Mouse (Mus musculus): ENCODE results near the gene Sncb.

The Sncb gene

DNA sequence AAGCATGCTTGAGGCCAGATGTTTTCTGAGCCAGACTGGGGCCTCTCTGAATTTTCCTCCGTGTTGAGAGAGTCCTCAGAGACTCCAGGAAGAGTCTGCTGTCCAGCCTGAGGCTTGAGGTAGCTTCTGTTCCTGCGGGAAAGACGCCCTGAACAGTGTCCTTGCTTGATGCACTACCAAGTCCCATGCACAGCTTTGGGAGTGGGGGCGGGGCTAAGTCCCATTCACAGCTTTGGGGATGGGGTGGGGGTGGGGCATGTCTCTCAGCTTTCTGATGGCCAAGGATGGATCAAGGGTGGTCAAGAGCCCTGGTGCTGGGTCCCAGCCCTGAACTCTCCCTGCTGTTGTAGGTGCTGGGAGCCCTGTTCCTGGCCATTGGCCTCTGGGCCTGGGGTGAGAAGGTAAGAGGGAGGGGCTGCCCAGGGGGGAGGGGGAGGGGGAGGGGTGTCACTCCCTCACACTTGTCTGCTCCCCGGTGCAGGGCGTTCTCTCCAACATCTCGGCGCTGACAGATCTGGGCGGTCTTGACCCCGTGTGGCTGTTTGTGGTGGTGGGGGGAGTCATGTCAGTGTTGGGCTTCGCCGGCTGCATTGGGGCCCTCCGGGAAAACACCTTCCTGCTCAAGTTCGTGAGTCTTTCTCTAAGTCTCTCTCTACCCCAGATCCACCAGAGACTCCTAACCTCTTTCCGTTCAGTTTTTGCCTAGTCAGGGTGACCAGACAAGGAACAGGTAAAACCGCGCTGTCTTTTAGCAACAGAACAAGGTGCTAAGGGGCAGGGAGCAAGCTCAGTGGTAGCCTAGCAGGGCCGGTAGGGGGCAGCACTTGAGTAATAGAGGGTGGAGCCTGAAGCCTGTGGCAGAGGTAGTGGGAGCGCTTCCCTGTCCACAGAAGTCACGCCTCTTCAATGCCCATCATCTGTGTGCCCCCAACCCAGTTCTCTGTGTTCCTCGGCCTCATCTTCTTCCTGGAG is 26.1 kb upstream of the Sncb start:
- TF ChIP-seq GATA4 (IDR thresholded peaks at IDR 0.05; ENCODE audit: insufficient replicate concordance, low read length): no peak

- TF ChIP-seq GATA4 (IDR thresholded peaks at IDR 0.05; ENCODE audit: insufficient replicate concordance, low read length): no peak
These were observed 23.4 kb upstream of the Sncb start for GRCm38 (mm10) chr13:54789561-54790397.

DNA sequence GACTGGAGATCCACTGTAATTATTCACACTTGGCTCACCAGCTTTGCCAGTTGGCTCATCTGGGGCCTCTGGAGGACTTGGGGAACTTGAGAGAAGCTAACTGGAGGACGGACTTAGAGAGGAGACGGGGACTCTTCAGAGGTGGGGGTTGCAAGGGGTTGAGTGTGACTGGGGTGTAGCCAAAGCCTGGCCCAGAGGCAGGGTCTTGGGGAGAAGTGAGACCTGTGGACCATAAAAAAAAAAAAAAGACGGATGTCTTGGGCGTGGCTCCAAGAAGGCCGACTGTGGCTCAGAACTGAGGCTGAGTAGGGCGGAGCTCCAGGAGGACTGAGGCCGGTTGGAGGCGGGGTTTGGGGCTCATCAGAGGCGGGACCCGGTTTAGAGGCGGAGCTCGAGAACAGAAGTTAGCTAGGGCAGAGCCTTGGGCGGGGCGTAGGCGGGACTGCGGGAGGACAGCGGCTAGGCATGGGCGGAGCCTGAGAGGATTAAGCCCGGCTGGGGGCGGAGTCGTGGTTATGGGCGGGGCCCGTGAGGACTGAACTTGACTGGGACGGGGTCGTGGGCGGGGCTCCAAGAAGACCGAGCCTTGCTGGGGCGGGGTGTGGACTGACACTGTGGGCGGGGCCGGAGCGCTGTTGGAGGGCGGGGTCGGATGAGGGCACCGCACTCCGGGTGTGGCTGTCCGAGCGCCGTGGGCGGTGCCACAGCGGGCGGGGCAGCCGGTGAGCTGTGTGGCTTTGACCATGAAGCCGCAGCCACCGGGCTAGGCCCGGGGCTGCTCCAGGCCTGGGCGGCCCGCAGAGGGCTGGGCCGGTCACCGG is 22.6 kb upstream of the Sncb start, which contains the start of gene Tspan17:
Tspan17 (plus strand) TSS at position 638 of the 821 bp plus-strand sequence.
- no peak for TF ChIP-seq GATA4 (IDR thresholded peaks at IDR 0.05; ENCODE audit: insufficient replicate concordance, low read length)

DNA sequence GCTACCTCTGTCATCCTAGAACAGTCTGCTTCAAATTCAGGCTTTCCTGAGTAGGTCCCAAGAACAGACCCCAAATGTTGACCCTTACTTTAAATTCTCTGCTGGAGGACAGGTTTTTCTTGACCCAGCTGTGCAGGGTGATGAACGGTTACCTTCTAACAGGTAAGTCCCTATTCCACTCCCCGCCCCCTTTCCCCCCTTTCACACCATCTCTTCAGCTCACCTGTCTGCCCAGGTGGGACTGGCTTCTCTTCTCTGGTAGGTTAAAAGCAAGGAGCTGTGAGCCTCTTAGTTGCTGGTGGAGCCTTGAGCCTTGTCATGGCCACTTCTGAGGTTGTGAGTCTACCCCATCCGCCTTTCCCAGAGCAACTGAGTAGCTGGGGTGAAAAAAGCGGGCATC is 17.3 kb upstream of the Sncb start, which contains the start of gene Eif4e1b:
Eif4e1b (plus strand) TSS at position 301 of the 400 bp plus-strand sequence.
- TF ChIP-seq GATA4 (IDR thresholded peaks at IDR 0.05; ENCODE audit: insufficient replicate concordance, low read length): no peak

GRCm38 (mm10) chr13:54783235-54783634 is 16.8 kb upstream of the Sncb start:
- no peak for TF ChIP-seq GATA4 (IDR thresholded peaks at IDR 0.05; ENCODE audit: insufficient replicate concordance, low read length)

GRCm38 (mm10) chr13:54781086-54781485 is 14.7 kb upstream of the Sncb start:
- TF ChIP-seq GATA4 (IDR thresholded peaks at IDR 0.05; ENCODE audit: insufficient replicate concordance, low read length): no peak

- TF ChIP-seq GATA4 (IDR thresholded peaks at IDR 0.05; ENCODE audit: insufficient replicate concordance, low read length): no peak
These were observed 14.2 kb upstream of the Sncb start for GRCm38 (mm10) chr13:54780592-54780991.

GRCm38 (mm10) chr13:54767012-54767411 is 617 bp upstream of the Sncb start:
- TF ChIP-seq GATA4 (IDR thresholded peaks at IDR 0.05; ENCODE audit: insufficient replicate concordance, low read length): no peak

GRCm38 (mm10) chr13:54765281-54766191 is 859 bp downstream of the Sncb start:
- no peak for TF ChIP-seq GATA4 (IDR thresholded peaks at IDR 0.05; ENCODE audit: insufficient replicate concordance, low read length)

GRCm38 (mm10) chr13:54760906-54761305 is 5.5 kb downstream of the Sncb start:
- no peak for TF ChIP-seq GATA4 (IDR thresholded peaks at IDR 0.05; ENCODE audit: insufficient replicate concordance, low read length)

DNA sequence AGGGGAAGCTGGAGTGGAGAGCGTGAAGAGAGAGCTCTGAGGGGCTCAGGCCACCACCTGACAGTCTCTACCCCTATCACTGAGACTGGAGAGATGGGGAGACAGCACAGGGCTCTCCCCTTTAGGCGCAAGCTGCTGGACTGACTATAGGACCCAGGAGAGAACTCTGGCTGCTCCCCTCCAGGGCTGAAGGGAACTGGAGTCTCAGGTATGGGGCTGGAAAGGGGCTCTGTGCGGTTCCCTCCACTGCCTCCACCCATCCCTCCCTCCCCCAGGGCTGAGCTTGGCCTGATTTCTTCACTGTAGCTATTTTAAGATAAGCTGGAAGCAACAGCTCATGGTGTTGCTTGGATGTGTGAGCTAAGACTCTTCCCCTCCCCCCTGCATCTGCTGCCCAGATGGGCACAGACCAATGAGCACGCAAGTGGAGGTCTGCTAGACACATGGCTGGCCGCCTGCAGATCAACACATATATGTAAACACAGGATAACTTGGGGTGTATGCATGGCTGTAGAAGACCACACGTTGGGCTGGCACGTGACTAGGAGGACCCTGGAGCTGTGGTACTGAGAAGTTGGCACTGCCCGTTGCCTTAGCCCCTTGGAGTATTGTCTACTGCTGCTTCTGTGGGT is 6.1 kb downstream of the Sncb start:
- no peak for TF ChIP-seq GATA4 (IDR thresholded peaks at IDR 0.05; ENCODE audit: insufficient replicate concordance, low read length)

- TF ChIP-seq GATA4 (IDR thresholded peaks at IDR 0.05; ENCODE audit: insufficient replicate concordance, low read length): no peak
These were observed 6.9 kb downstream of the Sncb start for GRCm38 (mm10) chr13:54759496-54759895.

DNA sequence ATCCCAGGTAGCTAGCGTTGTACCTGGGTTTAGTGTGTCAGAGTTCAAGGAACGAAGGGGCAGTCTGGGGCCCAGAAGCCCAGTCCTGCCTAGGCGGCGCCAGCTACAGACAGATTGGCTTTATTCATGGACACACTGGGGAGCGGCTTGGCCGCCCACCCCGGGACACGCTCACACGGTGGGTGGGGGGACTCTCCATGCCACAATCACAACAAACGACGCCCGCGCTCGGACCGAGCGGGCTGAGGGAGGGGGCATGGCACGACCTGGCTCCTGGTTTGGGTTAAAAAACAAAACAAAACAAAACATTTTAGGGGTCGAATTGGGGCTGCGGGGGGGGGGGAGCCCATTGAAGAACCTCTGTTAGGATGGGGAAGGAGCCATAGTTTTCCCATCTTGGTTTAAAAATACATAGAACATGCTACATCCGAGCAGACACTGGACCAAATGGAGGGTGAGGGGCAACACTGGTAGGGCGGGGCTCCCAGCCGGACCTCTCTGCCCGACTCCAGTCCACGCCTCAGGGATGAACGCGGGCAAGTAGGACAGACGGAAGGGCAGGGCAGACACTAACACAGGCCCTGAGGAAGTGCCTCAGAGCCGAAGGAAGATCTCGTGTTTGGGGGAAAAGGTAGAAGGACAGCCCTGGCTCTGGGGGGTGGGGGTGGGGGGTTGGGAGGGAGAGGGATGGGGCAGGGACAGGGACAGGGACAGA is 7.5 kb downstream of the Sncb start:
- TF ChIP-seq GATA4 (IDR thresholded peaks at IDR 0.05; ENCODE audit: insufficient replicate concordance, low read length): no peak
